Mouse (Mus musculus) forebrain, postnatal 0 days (tissue): ENCODE results near the gene Lin37. TPM values are rescaled to one million over a fixed set of nuclear protein-coding genes. Genes with fewer than 3 reads are reported as not detected.

ENCODE experiments used
- ATAC-seq: fragments of 200-750 bp; cut with Nextera tagmentation; 2 replicates; pipeline ENCODE4 v1.8.0; 2017; ENCODE audit warnings: mild to moderate bottlenecking, moderate library complexity
- DNase-seq: peaks from one replicate; pipeline ENCODE4 v3.0.0-alpha.2; 2015
- H3K27ac ChIP-seq: fragments of 300-500 bp; sonication (generic); 2 replicates; pipeline ENCODE4 v1.5.1; 2014; ENCODE audit warnings: low read depth, mild to moderate bottlenecking, antibody characterized with exemption, low read length, moderate library complexity, mixed read lengths
- H3K27me3 ChIP-seq: fragments of 300-500 bp; sonication (generic); 2 replicates; pipeline ENCODE4 v1.6.1; 2014; ENCODE audit warnings: mild to moderate bottlenecking, low read length, mixed read lengths; ENCODE audit not compliant: insufficient read depth
- H3K36me3 ChIP-seq: fragments of 300-500 bp; sonication (generic); 2 replicates; pipeline ENCODE4 v1.6.1; 2014; ENCODE audit warnings: mild to moderate bottlenecking, moderate library complexity; ENCODE audit not compliant: insufficient read depth
- H3K4me1 ChIP-seq: fragments of 300-500 bp; sonication (generic); 2 replicates; pipeline ENCODE4 v1.6.1; 2014; ENCODE audit warnings: antibody characterized with exemption; ENCODE audit not compliant: insufficient read depth
- H3K4me2 ChIP-seq: fragments of 300-500 bp; sonication (generic); 2 replicates; pipeline ENCODE4 v1.6.1; 2014; ENCODE audit warnings: low read depth, mild to moderate bottlenecking, moderate library complexity
- H3K4me3 ChIP-seq: fragments of 300-500 bp; sonication (generic); 2 replicates; pipeline ENCODE4 v1.5.1; 2014; ENCODE audit warnings: low read depth, low read length, mixed read lengths
- H3K9ac ChIP-seq: fragments of 300-500 bp; sonication (generic); 2 replicates; pipeline ENCODE4 v1.6.1; 2014; ENCODE audit warnings: mild to moderate bottlenecking
- H3K9me3 ChIP-seq: fragments of 300-500 bp; sonication (generic); 2 replicates; pipeline ENCODE4 v1.6.1; 2016; ENCODE audit warnings: low read length
- CTCF ChIP-seq: sonication (generic); IDR thresholded peaks from 2 replicates; pipeline ENCODE4 v1.5.1; 2016; ENCODE audit warnings: antibody characterized with exemption, control low read depth, low read depth
- WGBS: fragments of 180-500 bp; shearing (Covaris S2); extraction: QIAGEN DNeasy Blood & Tissue Kit; methylation state at CpG from one replicate; pipeline ENCODE4 v1.1.7; 2014; 5-methylcytosine and 5-hydroxymethylcytosine counted together
- polyA plus RNA-seq: library from polyadenylated mRNA; unstranded; fragments of >200 nt; fragmentation: Nextera tagmentation; extraction: Ambion mirVana; gene quantifications from 2 replicates; pipeline ENCODE4 v1.2.1, GENCODE M21; 2015
- total RNA-seq: library from RNA; depleted of rRNA; stranded (reverse); fragments of >200 nt; gene quantifications from 2 replicates; pipeline ENCODE4 v1.2.3, GENCODE M21; 2014

The Lin37 gene
- total and polyA plus RNA-seq, 2 experiments from 2014 or later, result 16.0 to 53.0 TPM

DNA sequence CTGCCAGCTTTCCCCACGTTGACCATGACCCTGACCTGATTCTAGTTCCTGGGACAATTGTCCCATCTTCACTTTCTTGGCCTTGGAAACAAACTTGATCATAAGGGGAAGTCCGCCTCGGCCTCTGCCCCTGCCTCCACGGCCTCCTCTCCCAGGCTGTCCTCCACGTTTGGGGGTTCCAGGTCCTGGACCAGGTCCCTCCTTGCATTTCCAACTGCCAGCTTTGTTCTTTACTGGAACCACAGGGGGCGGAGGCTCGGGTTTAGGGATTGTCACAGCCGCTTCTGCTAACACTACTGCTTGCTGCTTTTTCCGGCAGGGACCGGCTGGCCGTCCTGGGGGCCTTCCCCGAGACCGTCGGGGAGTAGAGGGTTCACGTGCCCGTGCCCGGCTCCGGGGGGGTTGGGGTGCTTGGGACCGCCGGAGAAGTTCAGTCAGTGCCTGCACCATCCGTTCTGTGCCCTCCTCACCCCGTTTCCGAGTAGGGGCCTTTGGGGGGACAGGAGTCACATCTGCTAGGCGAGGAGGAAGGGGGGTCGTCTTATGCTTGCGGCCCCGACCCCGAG is 26.9 kb upstream of the Lin37 start:
- no peak overlapping the region for H3K9ac ChIP-seq
- no peak for DNase-seq
- WGBS, result 89% methylated on average over 28 of the region's 28 CpGs
- H3K9me3 ChIP-seq, result no peaks in the 10 kb centered on the region
- H3K4me2 ChIP-seq, result peak overlapping the region; percentile 81; the same call in 1 of the 2 replicates
- no peak overlapping the region for H3K4me3 ChIP-seq
- H3K27me3 ChIP-seq, result no peaks in the 10 kb centered on the region
- ATAC-seq, result no peak
- peaks cover 8% of the 10 kb centered on the region for H3K4me1 ChIP-seq
- no peak overlapping the region for H3K27ac ChIP-seq
- TF ChIP-seq CTCF, result no peak
- H3K36me3 ChIP-seq, result peaks cover 49% of the 10 kb centered on the region

DNA sequence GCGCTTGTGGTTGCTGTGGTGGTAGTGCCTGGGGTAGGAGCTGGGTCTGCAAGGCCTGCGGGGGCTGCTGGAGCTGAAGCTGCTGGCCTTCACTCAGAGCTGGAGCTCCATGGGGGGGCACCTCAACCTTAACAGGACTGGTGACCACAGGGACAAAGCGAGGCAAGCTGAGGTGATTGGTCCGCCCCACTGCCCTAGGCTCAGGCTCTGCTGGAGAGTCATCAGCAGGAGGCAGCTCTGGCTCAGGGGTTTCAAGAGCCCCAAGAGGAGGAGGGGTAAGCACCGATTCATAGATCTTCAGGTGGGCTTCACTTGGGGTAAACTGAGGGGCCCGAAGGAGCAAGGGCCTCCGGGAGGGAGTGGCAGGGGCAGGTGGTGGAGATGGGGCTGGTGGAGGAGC is 25.5 kb upstream of the Lin37 start:
- H3K9ac ChIP-seq, result no peak overlapping the region
- no peak overlapping the region for H3K4me2 ChIP-seq
- 97% methylated on average over 7 of the region's 7 CpGs for WGBS
- ATAC-seq, result no peak
- no peaks in the 10 kb centered on the region for H3K27me3 ChIP-seq
- TF ChIP-seq CTCF, result no peak
- peaks cover 8% of the 10 kb centered on the region for H3K4me1 ChIP-seq
- H3K9me3 ChIP-seq, result no peaks in the 10 kb centered on the region
- peaks cover 61% of the 10 kb centered on the region for H3K36me3 ChIP-seq
- H3K4me3 ChIP-seq, result no peak overlapping the region
- no peak for DNase-seq
- no peak overlapping the region for H3K27ac ChIP-seq

DNA sequence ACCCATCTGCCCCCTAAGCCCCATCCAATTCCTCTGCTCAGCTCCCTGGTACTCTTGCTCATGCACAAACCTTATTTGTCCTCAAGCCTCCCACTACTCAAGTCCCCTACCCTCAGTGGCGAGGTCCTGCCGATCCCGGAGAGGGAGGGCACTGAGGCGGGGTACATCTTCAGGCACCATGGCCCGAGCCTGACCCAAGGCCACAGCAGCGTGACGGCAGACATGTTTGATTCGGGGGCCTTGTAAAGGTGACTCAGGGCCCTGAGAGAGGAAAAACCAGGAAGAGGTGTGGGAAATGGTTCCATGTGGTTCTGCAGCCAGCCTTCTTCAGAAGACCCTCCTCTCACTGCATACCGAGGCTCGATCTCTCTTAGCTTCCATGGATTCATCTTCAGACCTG is 24.7 kb upstream of the Lin37 start:
- 94% methylated on average over 10 of the region's 10 CpGs for WGBS
- DNase-seq (no peak), ATAC-seq (no peak)
- no peak for TF ChIP-seq CTCF
- H3K4me1 ChIP-seq, result peaks cover 8% of the 10 kb centered on the region
- no peak overlapping the region for H3K4me2 ChIP-seq
- no peak overlapping the region for H3K9ac ChIP-seq
- H3K27me3 ChIP-seq, result no peaks in the 10 kb centered on the region
- no peak overlapping the region for H3K27ac ChIP-seq
- no peak overlapping the region for H3K4me3 ChIP-seq
- no peaks in the 10 kb centered on the region for H3K9me3 ChIP-seq
- H3K36me3 ChIP-seq, result peaks cover 69% of the 10 kb centered on the region

DNA sequence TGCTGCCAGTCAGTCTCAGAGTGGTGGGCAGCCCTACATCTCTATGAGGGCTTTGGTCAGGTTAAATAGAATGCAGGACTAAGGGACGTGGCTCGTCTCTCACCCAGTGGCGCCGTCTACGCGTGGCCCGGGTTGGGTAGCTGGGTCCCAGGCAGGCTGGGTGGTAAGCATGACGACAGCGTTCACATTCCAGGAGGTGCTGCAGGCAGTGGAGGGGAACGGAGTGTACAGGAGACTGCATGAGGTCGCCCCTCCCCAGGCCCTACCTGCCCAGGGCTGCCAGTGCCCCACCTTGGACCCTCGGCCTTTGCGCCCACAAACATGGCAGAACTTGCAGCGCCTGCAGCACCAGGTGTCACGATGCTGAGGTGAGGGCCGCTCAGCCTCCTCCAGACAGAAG is 21.9 kb upstream of the Lin37 start:
- H3K27me3 ChIP-seq, result no peaks in the 10 kb centered on the region
- H3K4me2 ChIP-seq, result no peak overlapping the region
- no peaks in the 10 kb centered on the region for H3K9me3 ChIP-seq
- DNase-seq, result no peak
- no peak overlapping the region for H3K4me3 ChIP-seq
- no peak for TF ChIP-seq CTCF
- no peak for ATAC-seq
- H3K9ac ChIP-seq, result no peak overlapping the region
- H3K4me1 ChIP-seq, result no peaks in the 10 kb centered on the region
- no peak overlapping the region for H3K27ac ChIP-seq
- WGBS, result 95% methylated on average over 16 of the region's 16 CpGs
- H3K36me3 ChIP-seq, result peaks cover 95% of the 10 kb centered on the region

DNA sequence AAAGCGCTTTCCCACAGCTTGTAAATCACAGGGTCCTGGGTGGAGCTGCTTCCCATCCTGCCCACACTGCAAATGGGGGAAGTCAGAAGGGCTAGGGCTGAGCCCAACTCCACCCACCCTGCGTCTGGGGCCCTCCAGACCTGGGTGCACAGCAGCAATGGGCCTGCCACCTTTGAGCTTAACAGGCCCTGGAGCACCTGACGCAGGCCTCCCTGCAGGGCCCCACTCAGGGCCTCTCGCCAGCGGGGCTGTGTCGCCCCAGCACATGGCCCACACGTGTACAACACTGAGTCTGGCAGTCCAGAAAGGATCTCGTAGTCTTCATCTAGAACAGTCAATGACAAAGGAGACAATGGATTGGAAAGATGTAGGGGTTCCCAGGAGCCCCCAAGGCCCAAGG is 20.3 kb upstream of the Lin37 start:
- H3K36me3 ChIP-seq, result peaks cover 98% of the 10 kb centered on the region
- no peak overlapping the region for H3K4me3 ChIP-seq
- no peak for ATAC-seq
- no peak overlapping the region for H3K27ac ChIP-seq
- H3K4me2 ChIP-seq, result no peak overlapping the region
- WGBS, result 94% methylated on average over 8 of the region's 8 CpGs
- no peak for DNase-seq
- TF ChIP-seq CTCF, result no peak
- no peaks in the 10 kb centered on the region for H3K9me3 ChIP-seq
- no peak overlapping the region for H3K9ac ChIP-seq
- no peaks in the 10 kb centered on the region for H3K27me3 ChIP-seq
- H3K4me1 ChIP-seq, result no peaks in the 10 kb centered on the region

DNA sequence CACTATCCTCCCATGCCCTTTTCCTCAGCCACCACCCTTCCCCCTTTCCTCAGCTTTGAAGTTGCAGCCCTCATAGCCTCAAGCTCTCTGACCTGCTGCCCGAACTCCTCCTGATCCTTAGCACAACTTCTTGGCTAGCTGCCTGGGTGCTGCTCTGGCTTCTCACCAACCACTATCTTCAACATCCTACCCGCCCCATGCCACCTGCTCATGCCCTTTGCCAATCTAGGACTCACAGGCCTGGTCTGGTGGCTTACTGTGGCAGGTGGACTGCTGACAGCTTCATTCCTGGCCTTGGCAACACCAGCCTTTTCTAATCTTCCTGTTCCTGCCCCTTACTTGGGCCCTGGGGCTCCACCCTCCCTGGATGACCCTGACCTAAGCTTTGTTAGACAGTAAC is 13.3 kb upstream of the Lin37 start:
- H3K9ac ChIP-seq, result no peak overlapping the region
- H3K27me3 ChIP-seq, result no peaks in the 10 kb centered on the region
- H3K4me2 ChIP-seq, result no peak overlapping the region
- H3K27ac ChIP-seq, result no peak overlapping the region
- no peak overlapping the region for H3K4me3 ChIP-seq
- H3K9me3 ChIP-seq, result no peaks in the 10 kb centered on the region
- peaks cover 98% of the 10 kb centered on the region for H3K36me3 ChIP-seq
- H3K4me1 ChIP-seq, result no peaks in the 10 kb centered on the region
- 66% methylated on average over 2 of the region's 2 CpGs for WGBS
- DNase-seq (no peak), ATAC-seq (no peak)
- no peak for TF ChIP-seq CTCF

DNA sequence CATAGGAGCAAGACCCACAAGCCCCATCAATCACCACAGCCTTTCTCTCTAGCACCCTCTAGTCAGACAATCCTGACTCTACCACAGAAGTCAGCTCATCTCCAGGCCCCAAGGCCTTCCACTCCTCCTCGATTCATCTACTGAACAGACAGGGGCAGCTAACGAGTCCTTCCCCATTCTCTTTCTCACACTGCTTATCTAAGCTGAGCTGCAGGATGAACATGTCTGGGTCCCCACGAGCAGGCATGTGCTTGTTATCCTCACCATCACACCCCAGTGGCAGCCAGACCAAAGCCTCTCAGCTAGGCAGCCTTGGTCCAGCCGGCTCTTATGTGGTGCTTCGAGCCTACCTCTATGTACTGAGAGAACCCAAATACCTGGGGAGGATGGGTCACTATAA is 12.8 kb upstream of the Lin37 start:
- H3K4me3 ChIP-seq, result no peak overlapping the region
- DNase-seq (no peak), ATAC-seq (no peak)
- no peaks in the 10 kb centered on the region for H3K4me1 ChIP-seq
- no peak overlapping the region for H3K27ac ChIP-seq
- no peak overlapping the region for H3K4me2 ChIP-seq
- WGBS, result 82% methylated on average over 5 of the region's 5 CpGs
- no peaks in the 10 kb centered on the region for H3K27me3 ChIP-seq
- no peak overlapping the region for H3K9ac ChIP-seq
- H3K9me3 ChIP-seq, result no peaks in the 10 kb centered on the region
- no peak for TF ChIP-seq CTCF
- peaks cover 96% of the 10 kb centered on the region for H3K36me3 ChIP-seq
